Mouse (Mus musculus) small intestine, adult 2 months (tissue): ENCODE results near the gene Cenpm.

ENCODE experiments used
- CTCF ChIP-seq: fragments of 200-500 bp; IDR thresholded peaks from 2 replicates; pipeline ENCODE4 v1.5.1; 2012; ENCODE audit warnings: low read depth, mild to moderate bottlenecking, control low read depth, inconsistent platforms, low read length, moderate library complexity, mixed read lengths; ENCODE audit not compliant: insufficient replicate concordance, insufficient read length; ENCODE audit errors: extremely low read depth
- POLR2A ChIP-seq: fragments of 200-500 bp; IDR thresholded peaks from 2 replicates; pipeline ENCODE4 v1.6.1; 2012; ENCODE audit warnings: low read depth, mild to moderate bottlenecking, control low read depth, inconsistent platforms, low read length, moderate library complexity

- TF ChIP-seq CTCF (no peak), POLR2A (no peak)
Observed at GRCm38 (mm10) chr15:82215332-82216046, 29.1 kb downstream of the Cenpm start.
